Mouse (Mus musculus): ENCODE results near the gene Parn. TPM values are rescaled to one million over a fixed set of nuclear protein-coding genes. Genes with fewer than 3 reads are reported as not detected.

Gene Parn
- polyA plus RNA-seq, 1 experiment from 2014 or later = 29.3 TPM

Other genes starting within 250 kb of the Parn start
- gene Bfar, start 3.7 kb upstream of the Parn start, polyA plus RNA-seq (2016; fragmentation: Nextera tagmentation; extraction: Ambion mirVana) = 30.5 and 33.0 TPM in 2 replicates
- 3.3 and 4.4 TPM in 2 replicates for gene 3110001I22Rik, start 3.8 kb upstream of the Parn start, polyA plus RNA-seq (2016; fragmentation: Nextera tagmentation; extraction: Ambion mirVana)
- gene Pla2g10, start 62.8 kb upstream of the Parn start, polyA plus RNA-seq (2016; fragmentation: Nextera tagmentation; extraction: Ambion mirVana) = 0.18 TPM in 1 of 2 replicates, not detected in the other
- 61.0 and 63.6 TPM in 2 replicates for gene Rrn3, start 112.5 kb upstream of the Parn start, polyA plus RNA-seq (2016; fragmentation: Nextera tagmentation; extraction: Ambion mirVana)
- 144 and 145 TPM in 2 replicates for gene Ntan1, start 150.7 kb upstream of the Parn start, polyA plus RNA-seq (2016; fragmentation: Nextera tagmentation; extraction: Ambion mirVana)
- gene Pdxdc1, start 235.0 kb upstream of the Parn start, polyA plus RNA-seq (2016; fragmentation: Nextera tagmentation; extraction: Ambion mirVana) = 75.6 and 76.6 TPM in 2 replicates
- 2.5 and 3.0 TPM in 2 replicates for gene Mpv17l, start 235.0 kb upstream of the Parn start, polyA plus RNA-seq (2016; fragmentation: Nextera tagmentation; extraction: Ambion mirVana)